Mouse (Mus musculus): ENCODE data around the gene Socs7. TPM values are rescaled to one million over a fixed set of nuclear protein-coding genes. Genes with fewer than 3 reads are reported as not detected.

Gene Socs7
- total RNA-seq, 2 experiments from 2014 or later: 16.1 to 19.6 TPM

GRCm38 (mm10) chr11:97435808-97436491 is 73.6 kb downstream of the Socs7 start:
- intact Hi-C loops (cut with DNase I): no loop called here

GRCm38 (mm10) chr11:97437745-97438144 is 75.4 kb downstream of the Socs7 start:
- intact Hi-C loops (cut with DNase I): no loop called here
- peak; percentile 85 to 88 for DNase-seq

More at GRCm38 (mm10) chr11:97435808-97436491, 73.6 kb downstream of the Socs7 start:
- DNase-seq: peak in 1 of 2 experiments; percentile 45

GRCm38 (mm10) chr11:97438868-97439267 is 76.5 kb downstream of the Socs7 start:
- intact Hi-C loops (cut with DNase I): no loop called here
- peak; percentile 58 for DNase-seq

GRCm38 (mm10) chr11:97439935-97440334 is 77.6 kb downstream of the Socs7 start:
- peak; percentile 87 to 90 for DNase-seq
- intact Hi-C loops (cut with DNase I): no loop called here

DNA sequence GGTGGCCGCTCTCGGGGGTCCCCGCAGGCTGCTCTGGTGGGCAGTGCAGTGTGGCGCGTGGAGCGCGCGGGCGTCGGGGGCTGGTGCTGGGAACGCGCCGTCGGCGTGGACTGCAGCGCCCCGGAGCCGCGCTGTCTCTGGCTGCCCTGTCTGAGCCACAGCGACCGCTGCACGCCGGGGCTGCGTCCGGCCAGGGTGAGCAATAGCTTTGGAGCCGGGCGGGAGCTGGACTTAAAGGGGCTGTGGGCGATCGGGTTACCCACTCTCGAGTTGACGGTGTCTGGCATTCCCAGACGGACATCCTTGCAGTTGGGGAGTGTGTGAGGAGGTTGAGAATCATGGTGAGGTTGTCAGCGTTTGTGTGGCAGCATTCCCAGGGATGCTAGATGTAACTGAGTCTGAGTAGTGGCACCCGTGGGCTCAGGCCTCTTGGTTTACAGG is 78.1 kb downstream of the Socs7 start:
- intact Hi-C loops (cut with DNase I): no loop called here
- peak; percentile 58 to 62 for DNase-seq

GRCm38 (mm10) chr11:97441036-97441657 is 78.8 kb downstream of the Socs7 start:
- DNase-seq: peak in 1 of 2 experiments; percentile 48
- intact Hi-C loops (cut with DNase I): no loop called here

GRCm38 (mm10) chr11:97441658-97442125 is 79.3 kb downstream of the Socs7 start:
- peak in 1 of 2 experiments; percentile 43 for DNase-seq

DNA sequence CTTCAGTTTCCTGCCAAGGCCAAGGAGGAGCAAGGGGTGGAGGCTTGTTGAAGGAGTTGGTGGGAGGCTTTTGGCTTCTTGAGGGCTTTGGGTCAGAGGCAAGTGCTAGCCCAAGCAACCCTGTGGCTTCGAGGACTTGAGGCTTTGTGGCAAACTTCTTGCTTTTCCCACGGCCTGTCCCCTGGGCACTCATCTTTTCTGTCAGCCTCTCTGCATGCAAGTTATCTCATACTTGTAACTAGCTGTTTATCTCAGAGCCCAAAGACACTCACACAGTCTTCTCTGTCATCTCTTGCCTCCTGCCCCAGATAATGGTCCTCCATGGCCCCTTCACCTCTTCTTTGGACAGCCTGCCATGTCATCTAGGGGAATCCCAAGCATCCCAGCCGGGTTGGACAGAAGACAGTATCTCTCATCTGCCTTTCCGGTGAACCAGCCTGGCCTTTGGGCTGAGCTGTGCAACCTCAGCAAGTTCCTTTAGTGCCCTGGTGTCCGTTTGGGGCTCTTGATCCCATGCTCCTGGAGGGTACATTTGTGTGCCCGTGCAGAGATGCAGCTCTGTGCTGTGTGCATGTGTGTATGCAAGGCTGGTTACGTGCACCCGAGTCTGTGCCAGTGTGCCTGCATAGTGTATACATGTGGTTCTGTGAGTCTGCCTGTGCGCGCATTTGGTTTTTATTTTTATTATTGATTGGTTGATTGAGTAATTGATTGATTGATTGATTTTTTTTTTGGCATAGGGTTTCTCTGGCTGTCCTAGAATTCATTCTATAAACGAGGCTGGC is 80.7 kb downstream of the Socs7 start:
- intact Hi-C loops (cut with DNase I): no loop called here

More at GRCm38 (mm10) chr11:97441658-97442125, 79.3 kb downstream of the Socs7 start:
- intact Hi-C loops (cut with DNase I): no loop called here

DNA sequence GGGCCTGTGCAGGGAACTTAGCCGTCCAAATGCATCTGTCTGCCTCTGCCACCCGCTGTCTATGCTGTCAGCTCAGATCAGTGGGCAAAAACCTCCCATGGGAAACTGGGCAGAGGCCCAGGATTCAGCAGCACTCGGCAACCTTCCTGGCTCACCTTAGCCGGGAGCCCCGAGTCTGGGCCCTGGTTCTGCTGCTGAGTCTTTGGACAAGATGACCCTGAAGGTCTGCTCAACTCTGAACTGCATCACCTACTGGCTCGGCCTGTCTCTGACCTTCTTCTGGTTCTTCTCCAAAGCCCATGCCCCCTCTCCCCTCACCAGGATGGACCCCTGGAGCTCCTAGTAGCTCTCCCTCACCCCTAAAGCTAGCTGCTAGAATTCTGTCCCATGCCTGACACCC is 83.2 kb downstream of the Socs7 start:
- DNase-seq: no peak
- intact Hi-C loops (cut with DNase I): no loop called here

More for the DNA sequence above, 80.7 kb downstream of the Socs7 start:
- DNase-seq: no peak

DNA sequence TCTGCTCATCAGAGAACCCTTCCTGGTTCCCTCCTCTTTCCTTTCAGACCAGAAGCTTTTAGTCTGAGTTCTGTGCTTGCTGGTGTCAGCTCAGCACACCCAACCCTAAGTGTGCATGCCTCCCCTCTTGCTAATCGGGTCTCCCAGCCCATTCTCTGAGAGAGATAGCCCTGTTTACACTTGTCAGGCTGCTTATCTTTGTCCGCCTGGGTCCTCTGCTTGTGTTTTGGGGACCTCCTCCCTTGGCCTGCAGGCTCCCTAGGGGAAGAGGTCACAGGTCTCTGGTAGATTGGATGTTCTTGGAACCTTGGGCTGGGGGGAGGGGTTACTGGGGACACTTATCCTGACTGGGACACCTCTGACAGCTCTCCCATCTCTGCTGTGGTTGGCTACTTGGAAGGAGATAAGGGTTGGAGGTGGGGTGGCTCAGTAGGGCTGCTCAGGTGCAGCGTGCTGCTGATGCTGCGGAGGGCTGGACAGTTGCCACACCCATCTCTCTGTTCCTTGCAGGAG is 83.7 kb downstream of the Socs7 start:
- intact Hi-C loops (cut with DNase I): no loop called here
- DNase-seq: no peak

GRCm38 (mm10) chr11:97447979-97448378 is 85.6 kb downstream of the Socs7 start:
- intact Hi-C loops (cut with DNase I): no loop called here
- no peak for DNase-seq

Other genes with a start within 250 kb of the Socs7 start
- under 1 TPM in 1 of 2 experiments, not detected in 1; 0.12 TPM for gene Tbx21, start 247.2 kb upstream of the Socs7 start, total RNA-seq (2021)
- 10 to 100 TPM; 13.4 to 15.8 TPM for gene Tbkbp1, start 211.1 kb upstream of the Socs7 start, total RNA-seq (2021)
- gene Kpnb1, start 174.7 kb upstream of the Socs7 start, total RNA-seq (2021): 10 to 100 TPM; 86.3 to 94.8 TPM
- 10 to 100 TPM; 65.4 to 70.8 TPM for gene Npepps, start 81.9 kb upstream of the Socs7 start, total RNA-seq (2021)
- gene Mrpl45, start 46.8 kb upstream of the Socs7 start, total RNA-seq (2021): 10 to 100 TPM; 42.7 to 51.2 TPM
- gene Gpr179, start 10.5 kb upstream of the Socs7 start, total RNA-seq (2021): under 1 TPM; 0.02 to 0.05 TPM
- gene Arhgap23, start 53.0 kb downstream of the Socs7 start, total RNA-seq (2021): 10 to 100 TPM; 24.8 to 25.1 TPM
- gene 4933428G20Rik, start 137.8 kb downstream of the Socs7 start, total RNA-seq (2021): not detected
- gene Srcin1, start 213.6 kb downstream of the Socs7 start, total RNA-seq (2021): under 1 TPM; 0.29 to 0.34 TPM